Mouse (Mus musculus): ENCODE data around the gene Slco4c1.

The Slco4c1 gene

DNA sequence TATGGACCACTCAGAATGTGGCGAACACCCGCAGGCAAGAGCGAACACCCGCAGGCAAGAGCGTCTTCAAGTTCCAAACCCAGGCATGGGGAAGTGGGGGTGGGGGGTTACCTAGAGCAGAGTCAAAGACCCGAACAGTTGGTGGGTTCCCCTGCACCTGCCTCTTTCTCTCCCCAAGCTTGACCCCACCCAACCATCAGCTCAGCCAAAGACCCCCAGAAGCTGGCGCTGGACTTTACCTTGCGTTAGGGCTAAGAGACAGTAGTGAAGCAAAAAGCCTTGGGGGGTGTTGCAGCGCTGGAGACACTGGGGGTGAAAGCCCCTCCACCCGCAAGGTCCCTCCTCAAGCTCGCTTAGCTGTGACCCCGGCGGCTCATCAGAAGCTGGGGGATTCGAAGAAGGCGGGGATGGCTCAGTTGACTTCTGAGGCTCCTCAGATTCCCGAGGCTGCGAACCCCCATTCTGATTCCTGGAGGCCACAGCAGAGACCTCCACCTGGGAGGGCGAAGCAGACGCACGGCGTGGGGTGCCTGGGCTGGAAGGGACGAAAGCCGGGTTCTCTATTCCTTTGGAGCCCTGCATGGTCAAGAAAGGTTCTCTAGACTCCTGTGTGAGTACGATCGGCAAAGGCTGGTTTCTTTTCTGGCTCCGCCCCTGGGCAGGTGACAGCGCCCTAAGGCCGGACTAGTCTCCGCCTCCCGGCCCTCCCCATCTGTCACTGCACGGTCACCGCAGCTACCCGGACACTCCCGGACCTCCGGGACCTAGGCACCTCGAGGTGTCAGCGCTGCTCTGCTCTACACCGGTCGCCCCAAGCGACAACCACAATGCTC, at the start of gene Slco4c1:
Gene Slco4c1 (minus strand): TSS at position 644 of the 833 bp plus-strand sequence.
- no peak for DNase-seq (ENCODE audit: low spot score)

GRCm38 (mm10) chr1:96917333-96917732, 45.4 kb upstream of the Slco4c1 start:
- DNase-seq (ENCODE audit: low spot score) = no peak

- no peak for DNase-seq (ENCODE audit: low spot score)
Measured at GRCm38 (mm10) chr1:96883788-96884187, 11.8 kb upstream of the Slco4c1 start.

DNA sequence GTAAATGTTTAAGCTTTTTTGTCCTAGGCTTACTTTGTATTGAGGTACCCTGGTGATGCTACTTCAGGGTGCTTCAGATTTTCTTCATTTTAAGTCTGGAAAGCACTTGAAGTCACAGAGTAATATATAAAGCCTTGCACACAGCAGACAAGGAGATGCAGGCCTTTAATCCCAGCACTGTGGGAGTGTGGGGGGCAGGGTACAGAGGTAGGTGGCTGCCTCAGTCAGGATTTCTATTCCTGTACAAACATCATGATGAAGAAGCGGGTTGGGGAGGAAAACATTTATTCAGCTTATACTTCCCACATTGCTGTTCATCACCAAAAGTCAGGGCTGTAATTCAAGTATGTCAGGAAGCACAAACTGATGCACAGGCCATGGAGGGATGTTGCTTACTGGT, 6.6 kb upstream of the Slco4c1 start:
- DNase-seq (ENCODE audit: low spot score) = no peak

DNA sequence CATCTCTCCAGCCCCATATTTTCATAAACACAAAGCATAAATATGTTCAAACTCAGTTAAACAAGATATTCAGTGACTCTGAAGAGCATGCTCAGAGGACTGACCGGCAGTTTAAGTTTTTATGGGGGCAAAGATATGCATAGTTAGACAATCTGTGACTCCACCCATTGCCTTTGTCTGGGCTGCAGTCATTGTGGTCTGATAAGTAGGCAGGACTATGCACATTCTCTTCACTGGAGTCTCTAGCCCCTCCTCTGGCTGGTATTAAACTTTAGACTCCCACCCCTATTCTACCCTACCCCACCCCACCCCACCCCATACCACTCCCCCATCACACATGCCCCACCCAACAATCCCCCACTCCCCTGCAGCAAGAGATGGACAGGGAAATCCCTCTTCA, 4.1 kb upstream of the Slco4c1 start:
- no peak for DNase-seq (ENCODE audit: low spot score)

- DNase-seq (ENCODE audit: low spot score) = no peak
Measured at GRCm38 (mm10) chr1:96874636-96875035, 2.7 kb upstream of the Slco4c1 start.

DNA sequence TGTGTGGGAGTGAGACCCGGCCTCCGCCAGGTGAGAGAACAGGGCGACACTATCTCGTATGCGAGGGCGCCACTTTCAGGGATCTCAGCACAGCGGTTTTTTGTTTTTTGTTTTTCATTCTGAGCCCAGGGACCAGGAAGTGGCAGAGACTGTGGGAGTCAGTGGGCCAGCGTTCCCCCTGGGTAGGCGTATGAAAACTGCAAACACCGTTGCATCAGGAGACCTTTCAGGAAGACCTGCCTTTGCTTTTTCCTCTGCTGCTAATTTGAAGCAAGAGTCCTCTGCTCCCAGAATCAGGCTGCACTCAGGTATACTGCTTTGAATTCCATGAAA, 356 bp upstream of the Slco4c1 start:
- no peak for DNase-seq (ENCODE audit: low spot score)

- no peak for DNase-seq (ENCODE audit: low spot score)
Measured at GRCm38 (mm10) chr1:96870764-96871307, 1.1 kb downstream of the Slco4c1 start.

DNA sequence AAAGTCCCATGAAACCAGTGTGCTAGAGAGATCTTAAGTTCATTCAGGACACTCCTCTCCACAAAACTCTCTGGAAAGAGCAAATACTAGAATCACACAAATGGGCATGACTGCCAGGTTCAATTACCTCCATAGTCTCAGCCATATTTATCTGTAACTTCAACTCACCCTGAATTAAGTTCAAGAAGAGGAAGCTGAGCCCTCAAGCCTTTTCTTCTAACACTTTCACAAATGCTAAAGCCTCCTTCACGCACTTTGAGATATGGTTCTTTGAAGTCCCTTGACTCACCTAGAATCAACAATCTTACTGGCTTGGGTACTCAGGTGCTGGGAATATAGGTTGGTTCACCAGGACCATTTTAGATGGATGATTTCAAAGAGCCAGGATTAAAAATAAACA, 3.2 kb downstream of the Slco4c1 start:
- DNase-seq (ENCODE audit: low spot score) = no peak

- no peak for DNase-seq (ENCODE audit: low spot score)
Measured at GRCm38 (mm10) chr1:96866002-96866401, 6.0 kb downstream of the Slco4c1 start.

GRCm38 (mm10) chr1:96864120-96864519, 7.9 kb downstream of the Slco4c1 start:
- no peak for DNase-seq (ENCODE audit: low spot score)

DNA sequence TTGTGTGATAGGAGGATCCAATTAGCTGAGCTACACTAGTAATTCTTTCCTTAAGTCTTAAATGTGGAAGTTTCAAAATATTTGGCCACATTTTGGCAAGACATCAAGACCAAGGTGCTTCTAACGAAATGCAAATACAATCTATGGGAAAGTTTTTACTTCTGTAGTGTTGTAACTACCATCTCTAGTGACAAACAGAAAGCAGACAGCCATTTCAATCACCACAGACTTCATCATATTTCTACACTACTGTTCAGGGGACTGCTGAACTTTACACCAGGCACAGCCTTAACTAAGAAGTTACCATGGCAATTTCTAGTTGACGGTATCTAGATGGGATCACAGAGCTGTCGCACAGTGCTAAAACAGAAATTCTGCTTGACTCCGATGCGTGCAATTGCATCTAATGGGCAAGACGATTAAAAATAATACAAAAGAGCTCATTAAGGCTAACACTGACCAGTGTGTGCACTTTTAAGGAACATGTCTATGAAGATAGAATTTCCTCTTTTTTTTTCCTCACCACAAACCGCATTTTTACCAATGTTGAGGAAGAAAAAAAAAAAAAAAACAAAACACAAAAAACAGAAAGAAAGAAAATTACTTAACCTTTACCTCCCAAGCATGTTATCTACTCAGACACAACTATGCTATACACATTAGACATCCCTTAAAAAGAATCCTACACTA, 11.8 kb downstream of the Slco4c1 start:
- DNase-seq (ENCODE audit: low spot score) = no peak

DNA sequence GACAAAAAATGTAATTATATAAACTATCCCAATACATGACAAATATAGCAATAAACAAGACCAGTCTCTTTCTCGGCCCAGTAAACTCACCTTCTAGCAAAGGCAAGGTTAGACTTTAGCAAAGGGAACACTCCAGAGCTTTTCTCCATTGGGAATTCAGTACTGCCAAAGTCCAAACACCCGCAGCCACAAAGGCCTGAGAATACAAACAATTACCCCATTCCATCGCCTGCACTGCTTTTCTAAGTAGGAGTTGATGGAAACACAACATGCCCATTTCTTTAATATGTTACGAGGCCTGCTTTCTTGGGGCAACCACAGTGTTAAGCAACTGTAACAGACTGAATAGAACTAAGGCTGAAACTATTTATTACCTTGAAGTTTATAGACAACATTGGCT, 18.4 kb downstream of the Slco4c1 start:
- no peak for DNase-seq (ENCODE audit: low spot score)

- no peak for DNase-seq (ENCODE audit: low spot score)
Measured at GRCm38 (mm10) chr1:96849101-96849500, 22.9 kb downstream of the Slco4c1 start.

DNA sequence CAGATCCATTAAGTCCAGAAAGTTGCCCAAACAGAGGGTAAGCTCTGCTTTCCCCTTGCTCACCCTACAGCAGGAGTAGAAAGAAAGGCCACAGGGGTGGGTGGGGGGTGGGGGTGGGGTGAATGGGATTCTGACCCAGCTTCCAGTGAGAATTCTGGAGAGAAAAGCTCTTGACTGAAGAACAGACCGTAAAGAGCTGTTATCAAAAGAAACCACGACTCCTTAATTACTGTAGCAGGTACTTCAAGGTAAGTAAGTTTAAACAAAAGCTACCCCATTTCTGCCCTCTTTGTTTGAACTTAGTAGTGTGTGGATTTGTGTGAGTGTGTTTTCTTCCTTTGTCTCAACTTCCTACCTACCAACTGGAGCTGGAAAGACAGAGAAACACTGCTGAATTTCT, 23.4 kb downstream of the Slco4c1 start:
- DNase-seq (ENCODE audit: low spot score) = no peak

DNA sequence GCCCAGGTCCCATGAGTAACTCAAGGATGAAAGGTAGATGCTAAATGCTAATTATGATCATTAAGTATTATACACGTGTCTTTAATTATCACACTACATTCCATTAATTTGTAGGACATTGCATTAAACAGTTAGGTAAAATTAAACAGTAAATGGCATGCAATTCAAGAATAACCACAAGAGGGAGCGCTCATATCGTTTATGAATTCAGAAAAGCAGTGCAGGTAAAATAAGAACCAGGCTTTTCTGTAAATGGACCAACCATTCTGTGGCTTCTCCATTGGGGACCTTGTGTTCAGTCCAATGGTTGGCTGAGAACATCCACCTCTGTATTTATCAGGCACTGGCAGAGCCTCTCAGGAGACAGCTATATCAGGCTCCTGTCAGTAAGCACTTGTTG, 25.2 kb downstream of the Slco4c1 start:
- no peak for DNase-seq (ENCODE audit: low spot score)

GRCm38 (mm10) chr1:96805287-96805727, 66.7 kb downstream of the Slco4c1 start:
- no peak for DNase-seq (ENCODE audit: low spot score)

- no peak for DNase-seq (ENCODE audit: low spot score)
Measured at GRCm38 (mm10) chr1:96801595-96801994, 70.4 kb downstream of the Slco4c1 start.

DNA sequence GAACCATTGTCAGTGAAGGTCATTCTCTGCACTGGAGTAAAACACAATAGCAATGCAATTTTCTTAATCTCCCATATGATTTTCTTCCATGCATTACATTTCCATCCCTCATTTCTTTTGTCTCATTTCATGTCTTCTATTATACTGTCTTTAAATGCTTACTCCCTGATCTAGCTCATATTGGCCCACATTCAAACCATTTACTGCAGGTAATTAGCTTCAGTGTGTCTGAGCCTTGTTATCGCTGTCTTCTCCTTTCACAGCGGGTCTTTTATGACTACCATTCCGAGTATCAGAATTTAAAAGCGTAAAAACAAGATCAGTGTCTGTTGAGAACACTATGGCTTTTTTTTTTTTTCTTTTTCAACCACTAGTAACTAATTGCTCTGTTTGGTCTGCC, 77.3 kb downstream of the Slco4c1 start:
- DNase-seq (ENCODE audit: low spot score) = no peak

DNA sequence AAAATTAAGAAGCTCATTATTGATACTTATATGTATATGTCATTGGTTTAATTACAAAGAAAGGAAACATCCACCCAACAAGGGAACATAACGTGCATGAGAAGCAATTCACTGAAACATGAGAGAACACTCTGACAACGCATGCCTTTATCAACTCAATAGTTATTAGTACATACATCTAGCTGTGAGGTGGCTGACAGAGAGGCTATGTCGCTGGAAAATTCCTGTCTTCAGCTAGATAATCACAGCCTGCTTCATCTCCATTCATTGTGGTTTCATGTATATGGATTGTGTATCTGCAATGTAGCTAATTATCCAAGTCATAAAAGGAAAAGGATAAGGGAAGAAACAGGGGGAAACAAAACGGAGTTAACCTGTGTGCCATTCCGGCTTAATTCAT, 77.7 kb downstream of the Slco4c1 start:
- no peak for DNase-seq (ENCODE audit: low spot score)

- DNase-seq (ENCODE audit: low spot score) = no peak
Measured at GRCm38 (mm10) chr1:96789268-96789667, 82.7 kb downstream of the Slco4c1 start.

DNA sequence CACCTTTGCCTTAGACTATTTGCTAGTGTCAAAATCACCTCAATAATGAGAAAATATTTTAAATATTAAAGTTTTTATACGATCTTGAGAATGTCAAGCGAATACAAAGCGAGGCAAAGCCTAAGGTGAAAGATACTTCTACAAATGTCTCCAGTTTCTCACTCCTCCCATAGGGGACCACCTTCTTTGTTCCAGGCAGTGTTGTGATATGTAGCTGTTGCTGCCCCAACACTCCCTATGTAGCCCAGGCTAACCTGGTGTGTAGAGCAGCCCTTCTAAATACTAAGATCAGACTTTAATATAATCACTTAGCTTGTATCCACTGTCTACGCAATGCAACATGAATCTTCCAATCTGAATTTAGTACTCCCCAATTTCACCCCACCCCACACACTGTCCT, 97.8 kb downstream of the Slco4c1 start:
- DNase-seq (ENCODE audit: low spot score) = no peak

- no peak for DNase-seq (ENCODE audit: low spot score)
Measured at GRCm38 (mm10) chr1:96773712-96774111, 98.3 kb downstream of the Slco4c1 start.

All from ovary, postnatal 10 days (tissue).